Mouse (Mus musculus): Measurements from ENCODE around the gene Scp2.

The Scp2 gene

GRCm38 (mm10) chr4:108060774-108061173 lies 84.0 kb downstream of the Scp2 start:
- DNase-seq (ENCODE audit: inconsistent ontology term), result no peak

- DNase-seq (ENCODE audit: inconsistent ontology term), result no peak
Observed at GRCm38 (mm10) chr4:108059601-108060379, 85.0 kb downstream of the Scp2 start.

GRCm38 (mm10) chr4:108058166-108058565 lies 86.6 kb downstream of the Scp2 start:
- peak; percentile 66 for DNase-seq (ENCODE audit: inconsistent ontology term)

GRCm38 (mm10) chr4:108057247-108057646 lies 87.6 kb downstream of the Scp2 start:
- no peak for DNase-seq (ENCODE audit: inconsistent ontology term)

GRCm38 (mm10) chr4:108055873-108056272 lies 88.9 kb downstream of the Scp2 start:
- no peak for DNase-seq (ENCODE audit: inconsistent ontology term)

- no peak for DNase-seq (ENCODE audit: inconsistent ontology term)
Observed at GRCm38 (mm10) chr4:108052673-108053072, 92.1 kb downstream of the Scp2 start.

- DNase-seq (ENCODE audit: inconsistent ontology term), result peak; percentile 94
Observed at GRCm38 (mm10) chr4:108051687-108052274, 93.0 kb downstream of the Scp2 start.

- DNase-seq (ENCODE audit: inconsistent ontology term), result no peak
Observed at GRCm38 (mm10) chr4:108046136-108046535, 98.7 kb downstream of the Scp2 start.

GRCm38 (mm10) chr4:108045136-108046107 lies 99.4 kb downstream of the Scp2 start:
- DNase-seq (ENCODE audit: inconsistent ontology term), result no peak

GRCm38 (mm10) chr4:108037027-108037426 lies 107.8 kb downstream of the Scp2 start:
- no peak for DNase-seq (ENCODE audit: inconsistent ontology term)

- DNase-seq (ENCODE audit: inconsistent ontology term), result peak; percentile 70
Observed at GRCm38 (mm10) chr4:108033041-108033764, 111.6 kb downstream of the Scp2 start.

- DNase-seq (ENCODE audit: inconsistent ontology term), result peak; percentile 17
Observed at GRCm38 (mm10) chr4:108032352-108032849, 112.4 kb downstream of the Scp2 start.

GRCm38 (mm10) chr4:108031502-108032351 lies 113.1 kb downstream of the Scp2 start:
- DNase-seq (ENCODE audit: inconsistent ontology term), result peak; percentile 64

- DNase-seq (ENCODE audit: inconsistent ontology term), result peak; percentile 19
Observed at GRCm38 (mm10) chr4:108030888-108031501, 113.8 kb downstream of the Scp2 start.

GRCm38 (mm10) chr4:108026193-108026592 lies 118.6 kb downstream of the Scp2 start:
- no peak for DNase-seq (ENCODE audit: inconsistent ontology term)

- DNase-seq (ENCODE audit: inconsistent ontology term), result no peak
Observed at GRCm38 (mm10) chr4:108025269-108025668, 119.5 kb downstream of the Scp2 start.

GRCm38 (mm10) chr4:108024641-108025040 lies 120.2 kb downstream of the Scp2 start:
- no peak for DNase-seq (ENCODE audit: inconsistent ontology term)

- no peak for DNase-seq (ENCODE audit: inconsistent ontology term)
Observed at GRCm38 (mm10) chr4:108023186-108023585, 121.6 kb downstream of the Scp2 start.

- no peak for DNase-seq (ENCODE audit: inconsistent ontology term)
Observed at GRCm38 (mm10) chr4:108020178-108020577, 124.6 kb downstream of the Scp2 start.

Data from Muller cell, postnatal 12 days (primary cell).